Mouse (Mus musculus): Measurements from ENCODE around the gene Ufd1.

GRCm38 (mm10) chr16:18809001-18809400 lies 2.6 kb upstream of the Ufd1 start:
- TF ChIP-seq CTCF (IDR thresholded peaks at IDR 0.05; ENCODE audit: control insufficient read depth, insufficient read depth, insufficient read length) (no peak), MAX (IDR thresholded peaks at IDR 0.05) (no peak)
